Mouse (Mus musculus) testis, adult 2 months (tissue): ENCODE data around the gene Lin37.

ENCODE experiments used
- CTCF ChIP-seq: fragments of 200-500 bp; IDR thresholded peaks from 2 replicates; pipeline ENCODE4 v1.5.1; 2012; ENCODE audit warnings: low read depth, mild to moderate bottlenecking, inconsistent platforms, low read length, moderate library complexity; ENCODE audit not compliant: control insufficient read depth, insufficient read depth, insufficient replicate concordance
- POLR2A ChIP-seq: fragments of 200-500 bp; IDR thresholded peaks from 2 replicates; pipeline ENCODE4 v1.6.1; 2012; ENCODE audit warnings: low read depth, mild to moderate bottlenecking, inconsistent platforms, low read length, moderate library complexity; ENCODE audit not compliant: control insufficient read depth

DNA sequence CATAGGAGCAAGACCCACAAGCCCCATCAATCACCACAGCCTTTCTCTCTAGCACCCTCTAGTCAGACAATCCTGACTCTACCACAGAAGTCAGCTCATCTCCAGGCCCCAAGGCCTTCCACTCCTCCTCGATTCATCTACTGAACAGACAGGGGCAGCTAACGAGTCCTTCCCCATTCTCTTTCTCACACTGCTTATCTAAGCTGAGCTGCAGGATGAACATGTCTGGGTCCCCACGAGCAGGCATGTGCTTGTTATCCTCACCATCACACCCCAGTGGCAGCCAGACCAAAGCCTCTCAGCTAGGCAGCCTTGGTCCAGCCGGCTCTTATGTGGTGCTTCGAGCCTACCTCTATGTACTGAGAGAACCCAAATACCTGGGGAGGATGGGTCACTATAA is 12.8 kb upstream of the Lin37 start:
- TF ChIP-seq POLR2A: no peak
- TF ChIP-seq CTCF: no peak
